Mouse (Mus musculus) spleen, adult 18-20 months (tissue): ENCODE data around the gene Sema3g.

Experiments
- DNase-seq, 2 experiments: peaks; one replicate each; pipeline ENCODE4 v3.0.0; 2022; ENCODE audit warnings: mixed read lengths in 2 of 2

The Sema3g gene

DNA sequence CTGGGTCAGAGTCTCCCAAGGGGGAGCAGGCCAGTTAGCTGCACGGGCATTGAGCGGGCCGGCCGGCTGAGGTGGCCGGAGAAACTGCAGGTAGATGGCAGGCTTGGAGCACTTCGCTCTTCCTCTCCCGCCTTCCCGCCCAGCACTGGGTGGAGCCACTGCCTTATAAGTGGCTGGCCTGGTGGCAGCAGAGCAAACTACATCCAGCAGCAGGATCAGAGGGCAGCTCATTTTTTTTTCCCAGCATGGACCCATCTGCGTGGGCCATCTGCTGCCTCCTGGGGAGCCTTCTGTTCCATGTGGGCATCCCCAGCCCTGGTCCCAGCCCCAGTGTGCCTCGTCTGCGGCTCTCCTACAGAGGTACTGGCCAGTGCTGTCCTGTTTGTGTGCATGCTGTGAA, at the start of gene Sema3g:
TSS of gene Sema3g (plus strand) at position 195 of the 400 bp plus-strand sequence.
- peak; percentile 40 to 50 for DNase-seq

DNA sequence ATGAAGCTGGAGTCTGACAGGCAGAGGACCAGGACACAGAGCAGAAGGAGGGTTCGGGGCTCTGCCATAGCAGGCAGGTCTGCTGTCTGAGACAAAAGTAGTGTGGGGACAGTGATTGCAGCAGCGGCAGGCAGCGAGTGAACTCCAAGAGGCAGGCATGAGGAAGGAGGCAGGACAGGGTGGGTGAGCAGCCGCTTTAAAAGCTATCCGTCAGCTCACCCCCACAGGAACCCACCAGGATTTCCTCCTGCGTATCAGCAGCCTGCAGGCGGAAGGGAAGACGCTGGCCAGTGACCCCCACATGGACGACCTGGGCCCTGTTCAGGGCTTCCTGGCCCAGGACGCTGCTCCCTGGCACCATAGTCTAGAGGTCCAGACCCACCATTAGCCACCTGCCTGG, 49.2 kb upstream of the Sema3g start, which contains the start of gene Stab1:
TSS of gene Stab1 (minus strand) at position 217 of the 400 bp plus-strand sequence.
- DNase-seq, result no peak

DNA sequence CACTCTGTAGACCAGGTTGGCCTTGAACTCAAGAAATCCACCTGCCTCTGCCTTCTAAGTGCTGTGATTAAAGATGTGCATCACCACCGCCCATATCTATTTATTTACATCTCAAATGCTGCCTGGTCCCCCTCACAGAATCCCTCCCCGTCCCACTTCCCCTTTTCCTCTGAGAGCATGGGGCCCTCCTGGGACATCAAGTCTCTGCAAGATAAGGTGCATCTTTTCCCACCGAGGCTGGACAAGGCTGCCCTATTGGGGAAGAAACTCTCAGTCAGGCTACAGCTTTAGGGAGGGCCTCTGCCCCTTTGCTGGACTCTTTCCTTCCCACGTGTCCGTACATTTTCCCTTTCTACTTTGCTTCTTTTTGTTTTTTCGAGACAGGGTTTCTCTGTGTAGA, 48.2 kb upstream of the Sema3g start:
- DNase-seq, result no peak

DNA sequence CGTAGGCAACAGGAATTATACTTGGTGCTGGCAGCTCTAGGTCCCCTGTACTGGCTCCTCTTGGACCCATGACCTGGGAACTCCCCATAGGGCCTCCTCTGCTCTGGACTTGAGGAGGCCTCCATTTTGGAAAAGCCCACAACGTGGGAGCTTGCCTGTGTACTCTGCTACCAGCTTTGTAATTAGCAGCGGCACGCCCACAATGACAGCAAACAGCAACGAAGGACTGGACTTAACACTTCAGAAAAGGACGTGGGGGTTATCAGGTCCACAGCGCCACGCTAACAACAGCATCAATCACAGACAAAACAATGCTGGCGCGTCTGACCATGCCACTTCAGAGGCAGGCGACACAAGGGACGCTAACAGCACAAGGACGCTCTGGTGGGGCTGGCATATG, 46.7 kb upstream of the Sema3g start:
- DNase-seq, result no peak

DNA sequence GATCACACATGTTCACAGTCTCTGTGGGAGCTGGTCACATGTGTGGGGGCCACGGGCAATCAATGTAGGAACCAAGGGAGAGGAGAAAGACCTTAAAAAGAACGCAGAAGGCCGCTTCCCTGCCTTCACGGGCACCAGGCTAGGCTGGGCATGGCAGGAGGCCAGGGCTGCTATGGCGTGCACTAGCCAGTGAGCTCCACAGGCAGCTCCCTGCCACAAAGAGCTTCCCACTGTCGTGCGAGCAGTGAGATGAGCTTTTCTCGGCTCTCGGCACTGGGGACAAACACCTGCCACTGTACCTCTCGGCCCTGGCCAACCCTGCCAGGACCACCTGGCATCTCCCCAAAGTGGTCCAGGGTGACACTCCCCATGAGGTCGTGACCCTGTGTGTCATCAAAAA, 46.3 kb upstream of the Sema3g start:
- DNase-seq, result no peak

DNA sequence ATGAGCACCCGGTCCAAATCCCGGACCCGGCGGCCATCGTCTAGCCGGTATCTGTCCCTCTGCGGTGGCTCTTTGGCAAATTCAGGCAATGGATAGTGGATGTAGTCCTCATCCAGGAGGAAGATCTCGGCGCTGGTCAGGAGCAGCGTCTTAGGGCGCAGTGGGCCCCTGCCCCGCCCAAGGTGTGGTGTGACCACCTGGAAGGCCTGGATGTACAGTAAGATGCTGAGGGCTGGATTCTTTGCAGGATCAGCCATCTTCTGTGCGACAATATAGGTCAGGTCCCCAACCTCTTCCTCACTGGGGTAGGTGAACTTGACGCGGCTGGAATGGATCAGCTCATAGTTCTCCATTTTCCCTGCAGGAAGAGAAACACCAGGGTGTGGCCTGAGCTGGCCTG, 45.8 kb upstream of the Sema3g start:
- DNase-seq, result no peak

DNA sequence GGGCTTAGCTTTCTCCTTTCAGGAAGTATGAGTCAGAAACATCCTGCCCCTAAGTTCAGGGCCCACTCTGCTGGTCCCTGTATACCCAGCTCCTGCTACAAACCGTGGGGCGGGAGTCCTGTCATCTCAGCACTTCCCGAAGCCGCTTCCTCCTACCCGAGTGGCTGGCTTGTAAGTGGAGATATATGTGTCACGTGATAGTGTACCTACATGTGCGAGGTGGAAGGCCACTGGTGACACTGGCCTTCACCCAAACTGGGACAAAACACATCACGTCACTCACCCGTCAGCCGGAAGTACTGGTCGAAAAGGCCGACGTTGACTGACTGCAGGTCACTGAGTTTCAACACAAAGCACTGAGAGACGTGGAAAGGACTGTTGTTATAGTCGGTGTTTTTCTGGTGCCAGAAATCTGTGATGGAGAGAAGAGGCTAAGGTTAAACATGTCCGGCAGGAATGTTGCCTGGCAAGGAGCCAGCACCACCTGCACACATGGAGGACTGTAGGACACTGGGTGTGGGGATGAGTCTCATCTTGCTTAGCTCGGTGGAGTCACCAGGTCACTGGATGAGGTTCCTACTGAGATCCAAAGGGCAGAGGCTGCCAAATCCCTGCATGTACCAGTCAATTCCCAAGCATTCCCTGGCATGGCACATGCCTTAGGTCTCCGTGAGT, 44.7 kb upstream of the Sema3g start:
- no peak for DNase-seq

DNA sequence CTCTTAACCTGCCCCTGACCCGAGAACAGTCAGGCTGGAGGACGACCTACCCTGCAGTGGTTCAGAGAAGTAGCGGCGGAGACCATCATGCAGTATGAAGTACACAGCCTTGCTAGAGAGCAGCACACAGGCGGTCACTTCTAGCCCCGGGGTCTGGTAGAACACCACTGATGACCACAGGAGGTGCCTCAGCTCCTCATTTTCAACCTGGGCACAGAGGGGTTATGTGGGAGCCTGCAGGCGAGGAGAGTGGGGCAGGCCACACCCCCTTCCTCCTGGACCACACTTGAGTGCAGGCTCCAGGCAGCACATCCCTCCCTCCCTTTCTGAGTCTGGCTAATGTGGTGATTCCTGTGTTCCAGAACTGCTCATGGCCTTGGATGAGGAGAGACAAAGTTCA, 44.1 kb upstream of the Sema3g start:
- DNase-seq, result no peak

DNA sequence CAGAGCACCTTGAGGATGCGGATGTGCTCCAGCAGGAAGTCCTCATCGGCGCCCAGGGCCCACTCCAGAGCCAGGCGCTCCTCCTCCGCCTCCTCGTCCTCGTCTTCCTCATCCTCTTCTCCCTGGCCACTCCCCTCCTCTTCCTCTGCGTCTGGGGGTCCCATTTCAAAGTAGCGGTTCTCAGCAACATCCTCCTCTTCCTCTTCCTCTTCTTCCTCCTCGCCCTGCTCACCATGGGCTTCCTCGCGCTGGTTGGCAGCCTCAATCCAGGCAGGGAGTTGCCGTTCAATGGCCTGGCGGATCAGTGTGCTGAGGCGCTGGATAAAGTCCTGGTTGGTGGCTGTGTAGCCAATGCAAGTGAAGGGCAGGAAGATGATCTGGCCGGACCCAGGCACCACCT, 40.4 kb upstream of the Sema3g start:
- no peak for DNase-seq

DNA sequence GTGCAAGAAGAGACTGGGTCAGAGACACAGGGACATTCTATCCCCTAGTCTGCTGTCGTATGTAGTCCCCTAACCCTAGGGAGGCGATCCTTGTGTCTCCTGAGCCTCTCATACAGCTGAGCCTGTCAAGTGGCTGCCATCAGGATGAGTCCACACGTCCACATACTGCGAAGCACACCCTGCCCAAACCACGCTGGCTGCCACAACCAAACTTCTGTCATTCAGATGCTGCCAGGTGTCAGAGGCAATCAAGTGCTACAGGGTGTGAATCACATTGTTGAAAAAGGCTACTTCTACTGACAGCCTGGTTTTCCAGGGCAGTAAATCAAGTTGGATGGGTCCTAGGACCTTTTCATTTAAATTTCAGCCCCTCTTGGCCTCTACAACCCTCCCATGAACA, 39.9 kb upstream of the Sema3g start:
- DNase-seq, result no peak

DNA sequence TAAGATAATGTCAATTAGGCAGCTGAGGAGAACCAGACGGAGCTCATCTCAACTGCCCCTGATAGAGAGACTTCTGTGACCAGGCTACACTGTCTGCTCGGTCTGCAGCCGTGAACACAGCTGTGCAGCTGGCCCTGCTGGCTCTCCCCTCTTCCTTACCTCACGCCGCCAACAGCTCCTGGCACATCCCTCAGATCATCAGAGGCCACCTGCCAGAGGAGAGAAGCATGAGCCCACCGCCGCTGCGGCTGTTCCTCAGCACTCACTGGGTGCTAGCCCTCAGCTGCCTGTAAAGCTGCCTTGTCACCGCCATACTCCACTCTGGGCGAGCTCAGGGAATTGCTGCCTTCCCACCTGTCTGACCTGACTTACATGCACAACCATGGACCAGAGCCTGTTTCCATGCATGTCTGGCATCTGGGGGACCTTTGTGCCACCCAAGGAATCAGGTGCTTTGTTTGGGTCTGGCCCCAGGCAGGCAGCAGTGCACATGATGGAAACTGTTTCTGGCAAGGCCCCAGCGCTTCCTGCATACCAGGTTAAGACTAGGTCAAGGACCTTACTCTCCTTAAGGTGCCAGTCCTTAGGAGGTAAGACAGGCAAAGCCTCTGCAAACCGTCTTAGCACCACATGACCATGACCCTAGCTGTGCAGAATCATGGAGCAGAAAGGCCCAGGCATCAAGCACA, 37.8 kb upstream of the Sema3g start:
- no peak for DNase-seq

DNA sequence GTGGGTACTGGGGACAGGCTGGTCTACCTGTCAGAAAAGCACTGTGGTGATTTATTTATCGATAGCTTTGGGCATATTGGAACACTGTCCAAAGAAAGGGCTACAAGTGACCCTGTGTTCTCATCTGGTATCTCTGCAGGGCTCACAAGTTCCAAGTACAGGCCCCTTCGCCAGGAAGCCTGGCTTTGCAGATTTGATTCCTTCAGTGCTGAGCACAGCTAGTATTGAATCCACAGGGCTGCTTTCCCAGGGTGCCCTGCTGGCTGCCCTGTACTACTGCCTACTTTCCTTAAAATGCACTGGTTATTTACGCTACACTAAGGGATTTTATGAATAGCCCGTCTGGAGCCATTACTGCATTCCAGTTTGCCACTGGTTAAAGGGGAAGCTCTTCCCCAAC, 36.1 kb upstream of the Sema3g start:
- DNase-seq, result no peak

DNA sequence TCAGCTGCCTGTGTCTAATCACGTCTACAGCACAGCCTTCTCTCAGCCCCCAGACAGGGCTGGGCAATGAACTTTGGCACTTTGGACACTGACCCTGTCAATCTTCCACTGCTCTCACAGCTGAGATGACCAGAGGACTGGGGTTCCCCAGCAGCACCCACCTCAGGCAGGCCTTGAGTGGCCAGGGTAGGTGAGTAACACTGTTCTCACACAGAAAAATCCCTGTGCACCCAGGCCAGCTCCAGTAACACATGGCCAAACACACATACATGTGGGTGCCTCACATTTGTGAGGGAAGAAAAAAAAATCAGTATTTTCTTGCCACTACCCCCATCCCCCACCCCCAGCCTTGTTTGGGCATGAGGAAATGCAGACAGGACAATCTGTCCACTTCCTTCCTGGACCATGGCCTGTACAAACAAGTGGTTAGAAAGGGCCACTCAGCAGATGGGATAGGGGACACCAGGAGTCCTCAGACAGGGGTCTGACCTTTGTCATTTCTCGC, 34.8 kb upstream of the Sema3g start:
- no peak for DNase-seq

DNA sequence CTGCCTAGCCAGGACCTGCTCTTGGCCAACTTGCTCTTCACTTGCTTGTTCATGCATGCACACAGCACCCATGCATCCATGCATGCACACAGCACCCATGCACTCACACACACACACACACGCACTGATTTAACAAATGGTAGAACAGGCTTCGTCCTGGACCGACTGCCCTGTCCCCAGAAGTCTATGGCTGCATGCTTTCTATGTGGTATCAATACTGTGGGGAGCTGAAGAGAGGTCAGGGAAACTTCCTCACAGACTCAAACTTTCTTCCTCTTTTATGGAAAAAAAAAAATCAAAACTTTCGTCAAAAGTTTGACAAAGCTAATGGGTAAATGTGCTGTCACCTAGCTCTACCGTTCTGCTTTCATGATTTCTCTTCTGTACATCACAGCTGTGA, 34.1 kb upstream of the Sema3g start:
- no peak for DNase-seq

DNA sequence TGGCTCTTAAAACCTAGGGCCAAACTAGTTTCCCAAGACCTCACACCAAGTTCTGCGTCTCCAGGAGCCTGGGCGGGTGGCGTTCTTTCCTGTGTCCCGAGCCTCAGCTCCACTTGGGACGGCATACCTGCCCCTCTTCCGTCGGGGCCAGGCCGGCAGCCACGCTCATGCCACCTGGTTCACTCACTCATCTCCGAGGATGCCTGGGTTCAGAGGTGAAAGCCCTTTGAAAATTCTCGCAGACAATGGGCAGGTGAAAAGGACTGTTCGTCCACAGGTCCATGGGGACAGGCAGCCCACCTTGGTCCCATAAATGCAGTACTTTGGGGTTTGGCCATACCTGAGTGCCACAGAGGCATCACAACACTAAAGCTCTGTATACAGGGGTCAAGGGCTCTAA, 33.5 kb upstream of the Sema3g start:
- no peak for DNase-seq

DNA sequence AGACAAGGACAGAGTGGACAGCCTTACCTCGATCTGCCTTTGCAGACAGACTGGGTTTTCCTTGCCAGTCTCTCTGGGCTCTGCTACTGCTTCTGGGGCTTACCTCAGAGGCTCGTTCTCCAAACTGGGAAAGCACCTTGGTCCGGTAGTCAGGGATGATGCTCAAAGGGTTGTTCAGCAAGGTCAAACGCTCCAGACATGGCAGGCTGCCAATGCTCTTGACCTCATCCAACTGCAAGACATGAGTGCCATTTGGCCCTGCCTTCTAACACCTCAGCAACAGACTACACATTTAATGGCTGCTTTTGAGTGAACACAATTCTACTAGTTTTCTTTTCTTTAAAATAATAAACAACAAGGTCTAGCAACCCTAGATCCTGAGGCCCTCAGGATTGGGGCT, 31.0 kb upstream of the Sema3g start:
- DNase-seq, result no peak

DNA sequence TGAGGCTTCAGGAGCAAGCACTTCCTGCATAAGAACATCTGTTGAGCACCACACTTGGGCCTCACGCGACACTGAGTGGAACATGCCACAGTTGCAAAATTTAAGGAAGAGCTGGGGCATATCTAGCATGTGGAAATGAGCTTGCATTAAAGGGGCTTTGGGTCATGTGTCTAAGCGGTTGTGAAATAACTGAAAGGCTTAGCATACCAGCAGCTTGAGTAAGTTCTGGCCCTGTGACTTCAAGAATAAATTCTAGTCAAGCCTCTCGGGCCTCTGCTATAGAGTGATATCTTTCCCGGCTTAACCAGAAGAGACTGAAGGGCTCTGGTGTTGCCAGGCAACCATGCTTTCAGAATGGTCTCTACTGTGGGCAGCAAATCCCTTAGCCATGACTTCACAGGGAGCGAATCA, 28.9 kb upstream of the Sema3g start:
- no peak for DNase-seq

DNA sequence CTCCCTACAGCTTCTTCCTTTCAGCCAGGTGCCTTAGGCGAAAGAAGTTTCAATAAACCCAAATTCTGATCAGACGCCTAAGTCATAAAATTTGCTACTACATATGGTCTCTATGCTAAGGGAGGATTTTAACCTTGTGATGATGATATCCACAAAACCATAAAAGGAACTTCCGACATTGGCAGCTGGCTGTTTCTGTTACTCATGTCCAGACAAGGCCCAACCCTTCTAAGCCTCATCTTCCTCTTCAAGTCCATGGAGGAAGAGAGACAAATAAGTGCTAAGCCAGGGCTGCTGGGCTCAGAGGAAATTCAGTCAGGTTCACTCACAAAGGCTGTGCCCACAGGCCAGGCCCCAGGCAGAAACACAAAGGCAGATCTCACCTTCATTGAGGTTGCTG, 28.3 kb upstream of the Sema3g start:
- no peak for DNase-seq

DNA sequence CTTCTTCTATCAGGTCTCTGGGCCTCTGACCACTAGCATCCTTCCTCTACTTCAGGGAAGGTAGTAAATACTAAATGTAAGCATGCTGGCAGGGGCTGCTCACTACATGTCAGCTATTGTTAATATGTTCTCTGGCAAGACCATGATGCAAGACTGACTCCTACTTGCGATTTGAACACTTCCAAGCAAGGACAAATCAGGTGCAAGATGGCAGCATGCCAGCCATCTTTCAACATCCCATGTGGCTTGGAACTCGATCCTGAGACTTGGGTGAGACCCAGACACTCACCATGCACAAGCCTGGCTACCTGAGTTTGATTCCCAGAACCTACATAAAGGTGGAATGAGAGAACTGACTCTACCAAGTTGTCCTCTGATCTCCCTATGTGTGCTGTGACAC, 25.7 kb upstream of the Sema3g start:
- no peak for DNase-seq

DNA sequence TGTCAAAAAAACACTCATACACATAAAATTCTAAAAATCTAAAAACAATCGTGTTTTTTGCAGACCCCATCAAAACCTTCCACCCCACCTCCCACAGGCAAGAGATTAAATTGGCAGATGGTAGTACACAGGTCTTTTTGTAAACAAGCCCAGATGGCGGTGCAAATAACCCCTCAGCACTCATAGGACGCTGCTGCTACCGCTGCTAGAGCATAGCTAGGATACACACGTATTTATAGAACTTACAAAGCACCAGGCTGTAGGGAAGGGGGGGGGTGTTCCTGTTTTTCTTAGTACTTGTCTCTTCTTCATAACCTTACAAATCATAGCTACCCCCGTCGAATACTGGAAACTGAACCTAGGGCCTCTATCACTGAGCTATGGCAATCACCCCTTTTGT, 23.9 kb upstream of the Sema3g start:
- DNase-seq, result no peak

DNA sequence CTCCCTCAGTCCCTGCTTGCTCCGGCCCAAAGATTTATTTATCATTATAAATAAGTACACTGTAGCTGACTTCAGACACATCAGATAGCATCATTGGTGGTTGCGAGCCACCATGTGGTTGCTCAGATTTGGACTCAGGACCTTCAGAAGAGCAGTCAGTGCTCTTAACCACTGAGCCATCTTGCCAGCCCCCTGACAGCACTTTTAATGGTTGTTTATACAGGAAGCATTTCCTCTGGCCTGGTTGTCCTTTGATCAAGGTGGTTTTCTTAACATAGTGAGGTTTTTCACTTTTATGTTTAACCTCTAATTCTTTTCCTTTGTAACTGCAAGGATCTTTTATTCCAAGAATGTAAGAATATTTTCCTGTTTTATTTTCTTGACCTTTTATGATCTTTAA, 23.2 kb upstream of the Sema3g start:
- no peak for DNase-seq

DNA sequence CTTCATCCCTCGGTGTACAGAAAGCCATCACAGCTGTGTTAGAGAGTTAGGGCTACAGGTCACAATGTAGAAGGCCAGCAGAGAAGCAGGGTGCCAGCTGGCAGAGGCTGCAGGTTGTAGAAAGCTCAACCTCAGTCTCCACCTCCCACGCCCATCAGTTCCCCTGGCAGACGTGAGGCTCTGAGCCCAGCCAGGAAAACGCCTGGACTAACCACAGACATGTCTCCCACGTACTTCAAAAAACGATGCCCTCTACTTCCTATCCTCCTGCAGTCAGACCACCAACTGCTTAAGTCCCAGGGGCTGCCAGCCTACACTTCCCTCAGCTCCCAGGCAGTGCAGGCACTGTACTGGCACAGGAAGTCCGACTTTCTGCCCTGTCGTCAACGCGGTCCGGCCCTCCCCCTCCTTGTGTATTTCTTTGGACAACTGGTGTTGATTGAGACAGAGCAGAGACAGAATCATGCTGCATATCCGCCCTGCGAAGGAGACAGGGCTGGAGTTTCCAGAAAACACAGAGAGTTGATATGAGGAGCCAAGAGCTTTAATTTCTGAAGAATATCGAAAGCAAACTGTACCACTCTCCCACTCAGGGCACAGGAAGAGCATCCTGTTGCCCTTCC, 22.7 kb upstream of the Sema3g start:
- DNase-seq, result peak in 1 of 2 experiments; percentile 33

DNA sequence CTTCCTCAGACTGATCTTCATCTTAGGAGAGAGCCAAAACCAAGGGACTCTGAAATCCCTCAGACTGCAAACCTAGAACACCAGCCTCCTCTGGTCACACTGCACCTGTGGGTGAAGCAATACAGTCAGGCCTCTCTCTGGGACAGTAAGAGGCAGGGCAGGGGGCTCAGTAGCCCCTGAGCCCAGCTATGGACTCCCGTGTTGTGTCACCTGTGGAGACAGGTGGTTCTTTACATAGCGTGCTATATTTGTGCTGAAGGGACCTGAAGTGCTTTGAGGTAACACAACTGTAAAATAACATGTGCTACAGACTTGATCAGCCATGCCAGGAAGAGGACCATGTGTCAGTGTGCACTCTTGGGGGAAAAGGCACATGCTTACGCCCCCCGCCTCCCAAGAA, 22.1 kb upstream of the Sema3g start:
- no peak for DNase-seq

DNA sequence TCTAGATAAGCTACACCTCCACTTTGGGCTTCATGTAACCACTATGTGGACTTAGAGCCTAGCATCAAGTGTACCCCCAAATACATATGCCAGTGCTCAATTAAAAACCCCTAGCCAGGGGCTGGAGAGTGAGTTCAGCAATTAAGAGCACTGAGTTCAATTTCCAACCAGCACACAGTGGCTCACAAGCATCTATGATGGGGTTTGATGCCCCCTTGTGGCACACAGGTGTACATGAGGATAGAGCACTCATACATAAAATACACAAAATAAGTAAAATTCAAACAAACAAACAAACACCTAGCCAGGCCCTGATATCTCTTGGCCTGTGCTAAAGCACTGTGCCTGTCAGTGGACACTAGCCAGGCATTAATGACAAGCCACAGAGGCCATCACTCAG, 21.7 kb upstream of the Sema3g start:
- DNase-seq, result peak in 1 of 2 experiments; percentile 28
